Mouse (Mus musculus) stomach, embryonic 14.5 days (tissue): ENCODE measurements around the gene Ankrd55. TPM values are rescaled to one million over a fixed set of nuclear protein-coding genes. Genes with fewer than 3 reads are reported as not detected.
"Not testable (repeated sequence)": the region's sequence is repeated elsewhere in the genome, so short reads cannot be mapped to it uniquely, and the experiment has no call there.

ENCODE experiments used
- ATAC-seq: fragments of 200-750 bp; cut with Nextera tagmentation; 2 replicates; pipeline ENCODE4 v1.8.0; 2017; ENCODE audit warnings: low read depth, moderate TSS enrichment; ENCODE audit not compliant: insufficient number of reproducible peaks, insufficient read depth, low FRiP score
- H3K27ac ChIP-seq: fragments of 300-500 bp; sonication (generic); 2 replicates; pipeline ENCODE4 v1.5.1; 2014; ENCODE audit warnings: mild to moderate bottlenecking, low read length, moderate library complexity, mixed read lengths
- H3K27me3 ChIP-seq: fragments of 300-500 bp; sonication (generic); 2 replicates; pipeline ENCODE4 v1.6.1; 2014; ENCODE audit warnings: low read length, control low read depth, mixed read lengths; ENCODE audit not compliant: control insufficient read depth, insufficient read depth
- H3K36me3 ChIP-seq: fragments of 300-500 bp; sonication (generic); 2 replicates; pipeline ENCODE4 v1.6.1; 2014; ENCODE audit warnings: mild to moderate bottlenecking, control low read depth, low read length, moderate library complexity, mixed read lengths; ENCODE audit not compliant: control insufficient read depth, insufficient read depth
- H3K4me1 ChIP-seq: fragments of 300-500 bp; sonication (generic); 2 replicates; pipeline ENCODE4 v1.6.1; 2014; ENCODE audit warnings: low read length, control low read depth, mixed read lengths; ENCODE audit not compliant: control insufficient read depth, insufficient read depth
- H3K4me2 ChIP-seq: fragments of 300-500 bp; sonication (generic); replicated peaks from 2 replicates; pipeline ENCODE4 v1.6.1; 2014; ENCODE audit warnings: low read depth, low read length, control low read depth
- H3K4me3 ChIP-seq: fragments of 300-500 bp; sonication (generic); 2 replicates; pipeline ENCODE4 v1.5.1; 2014; ENCODE audit warnings: low read depth, low read length, control low read depth
- H3K9ac ChIP-seq: fragments of 300-500 bp; sonication (generic); replicated peaks from 2 replicates; pipeline ENCODE4 v1.6.1; 2014; ENCODE audit warnings: low read depth, mild to moderate bottlenecking, control low read depth, low read length, moderate library complexity, mixed read lengths
- H3K9me3 ChIP-seq: fragments of 300-500 bp; sonication (generic); 2 replicates; pipeline ENCODE4 v1.6.1; 2016; ENCODE audit warnings: low read depth, low read length, control low read depth; ENCODE audit not compliant: control insufficient read depth
- WGBS: fragments of 180-500 bp; shearing (Covaris S2); extraction: QIAGEN DNeasy Blood & Tissue Kit; methylation state at CpG from one replicate; pipeline ENCODE4 v1.1.7; 2014; 5-methylcytosine and 5-hydroxymethylcytosine counted together
- polyA plus RNA-seq: library from polyadenylated mRNA; unstranded; fragments of >200 nt; fragmentation: Nextera tagmentation; extraction: Ambion mirVana; gene quantifications from 2 replicates; pipeline ENCODE4 v1.2.1, GENCODE M21; 2014

Gene Ankrd55
- polyA plus RNA-seq, 1 experiment from 2014 or later: 0.26 TPM

DNA sequence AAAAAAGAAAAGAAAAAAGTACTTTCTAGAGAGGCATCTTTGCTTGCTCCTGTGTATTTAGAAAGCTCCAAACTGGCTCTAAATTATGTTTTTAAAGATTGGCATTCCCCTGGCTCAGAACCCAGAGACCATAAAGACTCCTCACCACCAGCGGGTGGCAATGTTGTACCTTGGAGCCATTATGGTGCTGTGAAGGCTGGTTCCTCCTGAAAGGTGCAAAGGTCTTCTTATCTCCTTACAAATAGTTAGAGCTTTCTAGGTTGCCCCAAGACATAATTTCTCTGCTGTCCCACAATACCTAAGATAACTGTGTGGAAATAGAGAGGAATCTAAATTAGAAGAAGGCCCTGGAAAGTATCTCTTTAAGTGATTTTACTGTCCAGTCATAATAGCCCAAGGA, 20.4 kb downstream of the Ankrd55 start:
- H3K4me3 ChIP-seq: no peak overlapping the region
- ATAC-seq: no peak
- no peaks in the 10 kb centered on the region for H3K9me3 ChIP-seq
- H3K27me3 ChIP-seq: no peaks in the 10 kb centered on the region
- H3K36me3 ChIP-seq: no peaks in the 10 kb centered on the region
- no peak overlapping the region for H3K27ac ChIP-seq
- no peak overlapping the region for H3K4me2 ChIP-seq
- no peak overlapping the region for H3K9ac ChIP-seq
- 3% methylated on average over 1 of the region's 1 CpGs for WGBS
- no peaks in the 10 kb centered on the region for H3K4me1 ChIP-seq

DNA sequence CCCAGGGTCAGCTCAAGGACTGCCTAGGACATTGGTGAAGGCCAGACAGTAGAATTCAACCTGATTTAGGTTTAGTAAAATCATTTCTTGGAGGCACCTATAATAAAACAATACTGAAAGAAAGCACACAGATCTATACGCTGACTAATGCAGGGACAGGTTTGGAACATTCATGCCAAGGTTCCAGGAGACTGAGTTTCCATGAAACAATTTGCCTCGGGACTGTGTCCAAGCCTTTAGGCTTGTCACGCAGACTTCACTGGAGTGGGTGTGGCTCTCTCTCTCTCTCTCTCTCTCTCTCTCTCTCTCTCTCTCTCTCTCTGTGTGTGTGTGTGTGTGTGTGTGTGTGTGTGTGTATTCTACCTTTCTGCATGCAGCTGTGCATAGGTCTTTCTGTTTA, 23.4 kb downstream of the Ankrd55 start:
- H3K4me1 ChIP-seq, H3K9me3 ChIP-seq, H3K27me3 ChIP-seq, H3K9ac ChIP-seq, H3K36me3 ChIP-seq, ATAC-seq, H3K27ac ChIP-seq, H3K4me2 ChIP-seq, H3K4me3 ChIP-seq: not testable (repeated sequence)
- 63% methylated on average over 3 of the region's 3 CpGs for WGBS

DNA sequence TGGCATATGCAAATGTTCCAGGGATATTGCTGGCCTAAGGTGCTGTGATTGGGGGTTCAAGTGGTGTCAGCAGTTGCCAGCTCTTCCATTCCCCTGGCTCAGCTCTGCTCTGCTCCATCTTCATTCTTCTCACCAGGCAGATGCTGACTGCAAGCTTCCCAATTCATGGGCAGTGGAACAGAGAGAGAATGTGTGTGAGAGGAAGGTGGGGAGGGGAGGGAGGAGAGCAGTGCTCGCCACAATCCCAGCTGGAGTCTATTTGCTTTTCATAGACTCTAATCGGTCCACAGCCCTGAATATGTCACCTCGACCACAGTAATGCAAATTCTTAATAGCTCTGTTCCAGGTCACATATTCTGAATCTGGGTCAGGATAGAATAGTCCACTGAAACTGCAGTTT, 27.2 kb downstream of the Ankrd55 start:
- H3K9ac ChIP-seq: no peak overlapping the region
- 30% methylated on average over 3 of the region's 3 CpGs for WGBS
- no peak overlapping the region for H3K4me3 ChIP-seq
- no peaks in the 10 kb centered on the region for H3K36me3 ChIP-seq
- no peak for ATAC-seq
- no peak overlapping the region for H3K4me2 ChIP-seq
- no peak overlapping the region for H3K27ac ChIP-seq
- H3K4me1 ChIP-seq: no peaks in the 10 kb centered on the region
- no peaks in the 10 kb centered on the region for H3K27me3 ChIP-seq
- H3K9me3 ChIP-seq: no peaks in the 10 kb centered on the region

DNA sequence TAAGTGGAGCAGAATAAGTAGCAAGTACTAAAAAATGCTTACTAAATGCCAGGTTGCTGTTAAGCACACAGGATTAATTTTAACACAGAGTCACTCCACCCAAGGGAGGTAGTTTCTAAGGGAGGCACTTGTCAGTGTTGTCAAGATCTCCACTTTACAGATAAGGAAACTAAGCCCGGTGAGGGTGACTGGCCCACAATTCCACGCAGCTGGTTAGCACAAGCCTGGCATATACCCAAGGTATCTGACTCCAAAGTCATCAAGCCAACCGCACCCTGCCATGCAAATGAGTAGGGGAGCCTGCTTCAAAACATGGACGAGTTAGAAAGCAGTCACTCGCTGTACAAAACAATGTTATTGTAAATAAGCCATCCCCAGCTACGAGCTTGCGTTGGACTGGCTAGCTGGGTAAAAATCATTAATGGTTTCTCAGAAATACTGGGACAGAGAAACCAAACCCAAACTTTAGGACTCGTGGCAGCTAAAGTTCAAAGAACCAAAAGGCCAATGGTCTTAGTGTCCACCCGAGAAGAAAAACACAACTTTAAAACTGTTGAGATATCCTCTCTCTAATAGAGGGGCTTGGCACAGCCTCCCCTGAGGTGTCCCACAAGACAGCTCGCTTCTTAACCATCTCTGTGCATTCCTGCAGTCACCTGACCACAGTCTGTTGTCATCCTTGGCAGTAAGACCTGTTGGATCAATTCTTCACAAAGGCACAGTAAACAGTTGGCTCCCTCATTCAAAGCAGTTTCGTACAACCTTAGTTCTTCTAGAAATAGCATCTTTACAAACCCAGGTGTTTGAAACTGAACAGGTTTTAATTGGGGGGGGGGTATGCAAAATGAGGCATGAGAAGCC, 28.6 kb downstream of the Ankrd55 start:
- no peak for ATAC-seq
- Histone ChIP-seq H3K36me3 (no peaks in the 10 kb centered on the region), H3K4me2 (no peak overlapping the region), H3K9ac (no peak overlapping the region), H3K9me3 (no peaks in the 10 kb centered on the region), H3K27ac (no peak overlapping the region), H3K4me1 (no peaks in the 10 kb centered on the region), H3K4me3 (no peak overlapping the region), H3K27me3 (no peaks in the 10 kb centered on the region)
- WGBS: 70% methylated on average over 11 of the region's 11 CpGs

DNA sequence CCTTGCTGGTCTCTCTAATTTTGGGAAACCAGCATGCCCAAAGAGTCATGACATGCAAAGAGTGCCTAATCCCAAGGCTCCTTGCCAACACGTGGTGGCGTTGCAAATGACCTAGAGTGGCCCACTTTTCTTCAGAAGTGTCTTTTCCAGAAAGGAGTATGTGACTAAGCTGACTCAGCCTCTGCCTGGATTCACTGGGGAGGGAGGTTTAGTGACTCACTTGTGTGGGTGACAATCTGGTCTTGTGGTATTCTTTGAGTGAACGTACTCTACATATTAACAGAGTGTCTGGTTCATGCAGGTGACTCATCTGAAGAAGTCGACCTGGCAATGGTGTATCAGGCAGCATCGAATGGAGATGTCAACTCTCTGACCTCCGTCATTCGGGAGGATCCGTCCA, 29.9 kb downstream of the Ankrd55 start:
- H3K4me2 ChIP-seq: no peak overlapping the region
- H3K27ac ChIP-seq: no peak overlapping the region
- H3K27me3 ChIP-seq: no peaks in the 10 kb centered on the region
- H3K36me3 ChIP-seq: no peaks in the 10 kb centered on the region
- ATAC-seq: no peak
- WGBS: 85% methylated on average over 8 of the region's 8 CpGs
- H3K4me3 ChIP-seq: no peak overlapping the region
- no peak overlapping the region for H3K9ac ChIP-seq
- no peaks in the 10 kb centered on the region for H3K9me3 ChIP-seq
- no peaks in the 10 kb centered on the region for H3K4me1 ChIP-seq

DNA sequence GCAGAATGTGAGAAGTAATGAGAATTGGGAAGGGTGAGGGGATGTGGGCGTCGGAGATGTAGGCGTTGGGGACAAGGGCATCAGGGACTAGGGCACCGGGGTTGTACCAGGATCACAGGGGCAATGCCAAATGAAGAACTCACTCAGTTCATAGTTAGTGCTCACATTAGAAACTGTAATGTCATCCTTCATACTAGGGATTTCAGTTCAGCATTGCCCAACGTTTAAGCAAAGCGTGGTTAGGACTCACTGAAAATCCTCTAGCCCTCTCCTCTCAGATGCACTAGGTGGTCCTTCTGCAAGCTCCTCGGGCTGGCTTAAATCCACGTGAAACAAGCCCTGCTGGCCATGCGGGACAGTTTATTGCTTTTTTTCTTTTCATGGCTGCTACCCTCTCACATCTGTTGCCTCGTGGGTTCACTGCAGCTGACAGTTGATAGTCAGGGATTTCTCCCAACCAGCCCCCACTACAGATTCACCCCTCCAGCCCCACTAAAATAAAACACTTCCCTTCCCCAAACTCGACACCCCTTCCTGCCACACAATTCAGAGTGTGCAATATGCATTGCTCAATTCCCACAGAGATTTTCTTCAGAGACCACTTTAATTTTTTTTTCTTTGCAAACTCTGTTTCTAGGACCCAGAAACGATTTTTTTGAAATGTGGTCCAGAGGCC, 35.5 kb downstream of the Ankrd55 start:
- Histone ChIP-seq H3K27ac (no peak overlapping the region), H3K36me3 (no peaks in the 10 kb centered on the region), H3K27me3 (no peaks in the 10 kb centered on the region), H3K9ac (no peak overlapping the region), H3K4me3 (no peak overlapping the region), H3K4me2 (no peak overlapping the region), H3K4me1 (peaks cover 8% of the 10 kb centered on the region; the same call in 1 of the 2 replicates), H3K9me3 (no peaks in the 10 kb centered on the region)
- no peak for ATAC-seq
- WGBS: 69% methylated on average over 12 of the region's 12 CpGs

DNA sequence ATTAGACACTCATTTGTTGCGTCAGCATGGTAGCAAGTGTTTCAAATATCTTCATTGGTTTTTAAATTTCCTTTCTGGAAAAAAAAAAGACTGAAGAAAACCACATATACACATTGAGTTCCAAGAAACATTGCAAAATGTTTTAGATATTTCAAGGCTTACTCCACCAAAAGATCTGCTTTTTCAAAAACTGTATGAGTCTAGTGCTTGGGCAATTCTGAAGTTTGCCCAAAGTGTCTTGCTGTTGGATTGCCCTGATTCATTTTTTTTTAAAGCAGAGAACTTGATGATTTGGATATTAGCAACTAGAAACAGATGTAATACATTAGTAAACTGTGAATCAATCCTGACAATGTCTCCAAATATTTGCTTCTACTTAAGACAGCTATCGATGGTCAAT, 36.9 kb downstream of the Ankrd55 start:
- Histone ChIP-seq H3K27me3 (no peaks in the 10 kb centered on the region), H3K4me2 (no peak overlapping the region), H3K36me3 (no peaks in the 10 kb centered on the region), H3K4me3 (no peak overlapping the region), H3K9ac (no peak overlapping the region), H3K9me3 (no peaks in the 10 kb centered on the region), H3K4me1 (peaks cover 8% of the 10 kb centered on the region; the same call in 1 of the 2 replicates), H3K27ac (no peak overlapping the region)
- WGBS: 71% methylated on average over 2 of the region's 2 CpGs
- no peak for ATAC-seq

DNA sequence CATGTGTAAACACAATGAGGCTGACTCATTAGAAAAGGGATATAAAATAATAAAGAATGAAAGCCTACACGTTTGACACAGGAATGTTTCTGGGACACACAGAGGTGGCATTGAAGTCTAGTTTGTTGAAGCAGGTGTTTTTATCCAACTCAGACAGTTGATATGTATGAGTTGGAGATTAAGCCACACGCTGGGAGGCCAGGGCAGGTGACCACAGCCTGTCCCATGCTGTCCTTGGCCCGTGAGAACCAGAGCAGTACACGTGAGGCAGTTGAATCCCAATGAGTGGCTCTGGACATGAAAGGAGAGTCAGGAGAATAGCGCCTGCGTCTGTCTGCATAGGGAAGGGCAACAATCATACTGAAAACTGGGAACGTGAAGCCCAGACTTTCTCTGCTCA, 38.2 kb downstream of the Ankrd55 start:
- Histone ChIP-seq H3K27me3 (no peaks in the 10 kb centered on the region), H3K4me3 (no peak overlapping the region), H3K9me3 (no peaks in the 10 kb centered on the region), H3K4me2 (no peak overlapping the region), H3K9ac (no peak overlapping the region), H3K36me3 (no peaks in the 10 kb centered on the region), H3K27ac (no peak overlapping the region), H3K4me1 (peaks cover 13% of the 10 kb centered on the region; the same call in 1 of the 2 replicates)
- WGBS: 70% methylated on average over 7 of the region's 7 CpGs
- no peak for ATAC-seq
